Mouse (Mus musculus) stomach, embryonic 14.5 days (tissue): Measurements from ENCODE around the gene Cep63. TPM values are rescaled to one million over a fixed set of nuclear protein-coding genes. Genes with fewer than 3 reads are reported as not detected.

Source experiments
- ATAC-seq: fragments of 200-750 bp; cut with Nextera tagmentation; 2 replicates; pipeline ENCODE4 v1.8.0; 2017; ENCODE audit warnings: low read depth, moderate TSS enrichment; ENCODE audit not compliant: insufficient number of reproducible peaks, insufficient read depth, low FRiP score
- H3K27ac ChIP-seq: fragments of 300-500 bp; sonication (generic); 2 replicates; pipeline ENCODE4 v1.5.1; 2014; ENCODE audit warnings: mild to moderate bottlenecking, low read length, moderate library complexity, mixed read lengths
- H3K27me3 ChIP-seq: fragments of 300-500 bp; sonication (generic); 2 replicates; pipeline ENCODE4 v1.6.1; 2014; ENCODE audit warnings: low read length, control low read depth, mixed read lengths; ENCODE audit not compliant: control insufficient read depth, insufficient read depth
- H3K36me3 ChIP-seq: fragments of 300-500 bp; sonication (generic); 2 replicates; pipeline ENCODE4 v1.6.1; 2014; ENCODE audit warnings: mild to moderate bottlenecking, control low read depth, low read length, moderate library complexity, mixed read lengths; ENCODE audit not compliant: control insufficient read depth, insufficient read depth
- H3K4me1 ChIP-seq: fragments of 300-500 bp; sonication (generic); 2 replicates; pipeline ENCODE4 v1.6.1; 2014; ENCODE audit warnings: low read length, control low read depth, mixed read lengths; ENCODE audit not compliant: control insufficient read depth, insufficient read depth
- H3K4me2 ChIP-seq: fragments of 300-500 bp; sonication (generic); replicated peaks from 2 replicates; pipeline ENCODE4 v1.6.1; 2014; ENCODE audit warnings: low read depth, low read length, control low read depth
- H3K4me3 ChIP-seq: fragments of 300-500 bp; sonication (generic); 2 replicates; pipeline ENCODE4 v1.5.1; 2014; ENCODE audit warnings: low read depth, low read length, control low read depth
- H3K9ac ChIP-seq: fragments of 300-500 bp; sonication (generic); replicated peaks from 2 replicates; pipeline ENCODE4 v1.6.1; 2014; ENCODE audit warnings: low read depth, mild to moderate bottlenecking, control low read depth, low read length, moderate library complexity, mixed read lengths
- H3K9me3 ChIP-seq: fragments of 300-500 bp; sonication (generic); 2 replicates; pipeline ENCODE4 v1.6.1; 2016; ENCODE audit warnings: low read depth, low read length, control low read depth; ENCODE audit not compliant: control insufficient read depth
- WGBS: fragments of 180-500 bp; shearing (Covaris S2); extraction: QIAGEN DNeasy Blood & Tissue Kit; methylation state at CpG from one replicate; pipeline ENCODE4 v1.1.7; 2014; 5-methylcytosine and 5-hydroxymethylcytosine counted together
- polyA plus RNA-seq: library from polyadenylated mRNA; unstranded; fragments of >200 nt; fragmentation: Nextera tagmentation; extraction: Ambion mirVana; gene quantifications from 2 replicates; pipeline ENCODE4 v1.2.1, GENCODE M21; 2014

The Cep63 gene
- polyA plus RNA-seq, 1 experiment from 2014 or later, result 46.4 TPM

- H3K9ac ChIP-seq, result no peak overlapping the region
- no peaks in the 10 kb centered on the region for H3K9me3 ChIP-seq
- H3K4me2 ChIP-seq, result no peak overlapping the region
- H3K4me1 ChIP-seq, result no peaks in the 10 kb centered on the region
- ATAC-seq, result no peak
- H3K27ac ChIP-seq, result no peak overlapping the region
- WGBS, result 83% methylated on average over 12 of the region's 12 CpGs
- H3K4me3 ChIP-seq, result no peak overlapping the region
- no peaks in the 10 kb centered on the region for H3K27me3 ChIP-seq
- H3K36me3 ChIP-seq, result no peaks in the 10 kb centered on the region; the same call in 1 of the 2 replicates
These were observed 44.3 kb downstream of the Cep63 start for GRCm38 (mm10) chr9:102581921-102582469.

- Histone ChIP-seq H3K27ac (no peak overlapping the region), H3K9ac (no peak overlapping the region), H3K9me3 (no peaks in the 10 kb centered on the region), H3K4me1 (no peaks in the 10 kb centered on the region), H3K4me3 (no peak overlapping the region), H3K36me3 (no peaks in the 10 kb centered on the region), H3K4me2 (no peak overlapping the region), H3K27me3 (no peaks in the 10 kb centered on the region)
- WGBS, result 63% methylated on average over 5 of the region's 5 CpGs
- ATAC-seq, result no peak
These were observed 48.9 kb downstream of the Cep63 start for GRCm38 (mm10) chr9:102577480-102577879.

GRCm38 (mm10) chr9:102572888-102573287 is 53.4 kb downstream of the Cep63 start:
- no peak overlapping the region for H3K4me2 ChIP-seq
- H3K27me3 ChIP-seq, result no peaks in the 10 kb centered on the region
- ATAC-seq, result no peak
- no peak overlapping the region for H3K27ac ChIP-seq
- no peak overlapping the region for H3K9ac ChIP-seq
- no peaks in the 10 kb centered on the region for H3K4me1 ChIP-seq
- 68% methylated on average over 5 of the region's 5 CpGs for WGBS
- no peak overlapping the region for H3K4me3 ChIP-seq
- no peaks in the 10 kb centered on the region for H3K9me3 ChIP-seq
- H3K36me3 ChIP-seq, result no peaks in the 10 kb centered on the region

- 89% methylated on average over 3 of the region's 3 CpGs for WGBS
- ATAC-seq, result no peak
These were observed 67.9 kb downstream of the Cep63 start for GRCm38 (mm10) chr9:102558463-102558862.

GRCm38 (mm10) chr9:102553781-102554180 is 72.6 kb downstream of the Cep63 start:
- no peaks in the 10 kb centered on the region for H3K36me3 ChIP-seq
- H3K9ac ChIP-seq, result no peak overlapping the region
- H3K4me1 ChIP-seq, result no peaks in the 10 kb centered on the region
- H3K27ac ChIP-seq, result no peak overlapping the region
- H3K4me3 ChIP-seq, result no peak overlapping the region
- H3K9me3 ChIP-seq, result no peaks in the 10 kb centered on the region
- no peak overlapping the region for H3K4me2 ChIP-seq
- ATAC-seq, result no peak
- H3K27me3 ChIP-seq, result no peaks in the 10 kb centered on the region
- WGBS, result 82% methylated on average over 3 of the region's 3 CpGs

More at GRCm38 (mm10) chr9:102558463-102558862, 67.9 kb downstream of the Cep63 start:
- Histone ChIP-seq H3K9me3 (no peaks in the 10 kb centered on the region), H3K4me2 (no peak overlapping the region), H3K27me3 (no peaks in the 10 kb centered on the region), H3K4me3 (no peak overlapping the region), H3K36me3 (no peaks in the 10 kb centered on the region), H3K9ac (no peak overlapping the region), H3K27ac (no peak overlapping the region), H3K4me1 (no peaks in the 10 kb centered on the region)

GRCm38 (mm10) chr9:102551771-102552170 is 74.6 kb downstream of the Cep63 start:
- H3K27ac ChIP-seq, result no peak overlapping the region
- no peak for ATAC-seq
- H3K9me3 ChIP-seq, result no peaks in the 10 kb centered on the region
- WGBS, result 54% methylated on average over 10 of the region's 10 CpGs
- no peaks in the 10 kb centered on the region for H3K4me1 ChIP-seq
- no peaks in the 10 kb centered on the region for H3K27me3 ChIP-seq
- H3K9ac ChIP-seq, result no peak overlapping the region
- H3K4me2 ChIP-seq, result no peak overlapping the region
- H3K36me3 ChIP-seq, result no peaks in the 10 kb centered on the region
- no peak overlapping the region for H3K4me3 ChIP-seq

GRCm38 (mm10) chr9:102549211-102549610 is 77.1 kb downstream of the Cep63 start:
- Histone ChIP-seq H3K4me1 (no peaks in the 10 kb centered on the region), H3K27me3 (no peaks in the 10 kb centered on the region), H3K4me3 (no peak overlapping the region), H3K9me3 (no peaks in the 10 kb centered on the region), H3K4me2 (no peak overlapping the region), H3K36me3 (no peaks in the 10 kb centered on the region), H3K9ac (no peak overlapping the region), H3K27ac (no peak overlapping the region)
- 72% methylated on average over 8 of the region's 8 CpGs for WGBS
- ATAC-seq, result no peak

GRCm38 (mm10) chr9:102547028-102547354 is 79.3 kb downstream of the Cep63 start:
- H3K4me2 ChIP-seq, result no peak overlapping the region
- no peaks in the 10 kb centered on the region for H3K27me3 ChIP-seq
- ATAC-seq, result no peak
- H3K4me3 ChIP-seq, result no peak overlapping the region
- H3K27ac ChIP-seq, result no peak overlapping the region
- WGBS, result 72% methylated on average over 7 of the region's 7 CpGs
- H3K36me3 ChIP-seq, result no peaks in the 10 kb centered on the region
- no peaks in the 10 kb centered on the region for H3K4me1 ChIP-seq
- no peaks in the 10 kb centered on the region for H3K9me3 ChIP-seq
- H3K9ac ChIP-seq, result no peak overlapping the region
